Mouse (Mus musculus): ENCODE data around the gene Cdk18.
"Not testable (repeated sequence)": the region's sequence is repeated elsewhere in the genome, so short reads cannot be mapped to it uniquely, and the experiment has no call there.

The Cdk18 gene

DNA sequence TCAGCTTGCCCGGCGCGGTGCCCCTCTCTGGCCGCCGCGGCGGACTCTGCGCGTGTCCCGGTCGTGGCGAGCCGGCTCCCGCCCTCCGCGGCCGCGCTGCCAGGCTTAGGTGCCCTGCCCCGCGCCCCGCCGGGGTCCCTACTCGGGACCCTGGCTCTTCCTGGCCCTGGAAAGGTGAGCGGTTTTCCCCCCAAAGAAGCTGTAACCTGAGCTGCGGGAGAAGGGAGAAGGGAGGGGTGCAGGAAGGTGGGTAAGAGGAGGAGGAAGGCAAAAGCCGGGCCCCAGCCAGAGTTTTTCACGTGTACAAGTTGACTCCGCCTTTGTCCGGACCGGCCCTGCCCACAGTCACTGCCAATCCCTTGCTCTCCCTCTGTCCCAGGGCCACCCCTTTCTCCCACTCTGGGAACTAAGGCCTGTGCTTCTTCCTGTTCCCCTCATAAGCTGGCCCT lies at the start of gene Cdk18:
Gene Cdk18 (minus strand): TSS at position 269 of the 449 bp plus-strand sequence.
- DNase-seq (ENCODE audit: low read depth, low spot score): peak; percentile 68

DNA sequence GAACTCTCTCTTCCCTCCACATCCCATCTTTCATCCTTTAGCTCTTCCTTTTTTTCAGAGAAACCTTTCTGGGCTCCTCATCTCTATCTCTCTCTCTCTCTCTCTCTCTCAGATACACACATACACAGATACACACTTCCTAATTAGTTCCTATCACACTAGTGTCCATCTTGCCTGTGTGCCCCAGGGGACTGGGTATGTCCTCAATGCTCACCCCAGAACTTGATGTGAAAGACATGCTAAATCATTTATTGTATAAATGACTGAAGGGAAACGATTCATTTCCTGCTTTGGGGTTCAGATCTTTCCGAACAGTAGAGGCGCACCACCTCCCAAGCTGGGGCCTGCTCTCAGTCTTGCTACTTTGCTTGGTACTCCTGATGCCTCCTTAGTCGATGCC lies 49.7 kb upstream of the Cdk18 start:
- DNase-seq (ENCODE audit: low read depth, low spot score): no peak

DNA sequence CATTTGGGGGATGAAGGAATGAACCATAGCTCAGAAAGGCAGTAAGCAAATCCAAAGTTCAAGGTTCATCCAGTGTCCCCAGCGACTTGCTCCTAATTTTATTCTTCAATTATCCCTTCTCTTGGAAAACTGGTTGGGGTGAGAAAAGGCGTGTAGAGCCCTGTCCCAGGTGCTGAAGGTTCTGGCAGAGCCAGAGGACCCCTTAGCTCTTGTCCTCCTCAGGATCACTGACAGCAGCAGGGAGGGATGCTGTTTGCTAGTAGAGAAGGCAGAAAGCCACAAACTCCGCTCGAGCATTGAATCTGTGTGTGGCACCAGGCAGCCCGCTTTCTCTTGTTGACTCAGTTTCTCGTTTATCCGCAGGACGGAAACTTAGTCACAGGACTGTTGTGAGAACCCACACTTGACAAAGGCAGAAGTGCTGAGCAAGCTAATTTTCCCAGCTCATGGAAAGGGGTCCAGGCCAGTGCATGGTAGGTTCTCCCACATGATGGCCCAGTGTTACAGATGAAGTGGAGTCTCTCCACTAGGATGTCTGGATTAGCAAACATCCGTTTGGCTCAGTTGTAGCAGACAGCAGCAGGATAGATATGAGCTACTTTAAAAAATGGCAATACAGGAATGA lies 49.1 kb upstream of the Cdk18 start:
- no peak for DNase-seq (ENCODE audit: low read depth, low spot score)

DNA sequence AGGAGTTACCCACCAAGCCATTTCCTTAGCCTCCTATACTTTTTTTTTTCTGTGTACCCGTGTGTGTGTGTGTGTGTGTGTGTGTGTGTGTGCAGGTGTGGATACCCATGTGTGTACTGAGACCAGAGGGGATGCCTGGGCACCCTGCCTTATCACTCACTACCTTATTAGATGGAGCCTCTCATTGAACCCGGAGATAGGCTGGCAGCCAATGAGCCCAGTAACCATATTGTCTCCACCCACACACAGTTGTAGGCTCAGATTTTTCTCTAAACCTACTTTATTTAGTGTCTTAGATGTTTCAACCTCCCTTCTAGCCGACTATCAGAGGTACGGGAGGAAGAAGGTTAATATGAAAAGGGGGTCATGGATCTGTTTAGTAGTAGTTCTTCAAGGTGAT lies 46.8 kb upstream of the Cdk18 start:
- no peak for DNase-seq (ENCODE audit: low read depth, low spot score)

DNA sequence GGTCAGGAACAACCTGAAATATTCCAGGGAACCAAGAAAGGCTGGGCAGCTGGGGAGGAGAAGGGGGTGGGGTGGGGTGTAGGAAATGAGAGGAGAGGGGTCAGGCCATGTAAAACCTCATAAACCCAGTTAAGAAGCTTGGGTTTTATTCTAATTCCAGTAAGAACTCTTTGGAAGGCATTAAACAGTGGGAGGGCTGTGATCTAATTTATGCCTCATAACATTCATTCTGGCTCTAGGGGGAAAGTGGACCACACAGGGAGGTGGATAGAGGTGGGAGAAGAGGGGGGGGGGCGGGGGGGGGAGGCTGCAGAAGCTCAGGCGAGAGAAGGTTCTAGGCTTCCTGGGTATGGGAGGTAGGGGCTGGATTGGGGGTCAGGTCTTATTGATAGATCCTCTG lies 32.1 kb upstream of the Cdk18 start:
- DNase-seq (ENCODE audit: low read depth, low spot score): no peak

DNA sequence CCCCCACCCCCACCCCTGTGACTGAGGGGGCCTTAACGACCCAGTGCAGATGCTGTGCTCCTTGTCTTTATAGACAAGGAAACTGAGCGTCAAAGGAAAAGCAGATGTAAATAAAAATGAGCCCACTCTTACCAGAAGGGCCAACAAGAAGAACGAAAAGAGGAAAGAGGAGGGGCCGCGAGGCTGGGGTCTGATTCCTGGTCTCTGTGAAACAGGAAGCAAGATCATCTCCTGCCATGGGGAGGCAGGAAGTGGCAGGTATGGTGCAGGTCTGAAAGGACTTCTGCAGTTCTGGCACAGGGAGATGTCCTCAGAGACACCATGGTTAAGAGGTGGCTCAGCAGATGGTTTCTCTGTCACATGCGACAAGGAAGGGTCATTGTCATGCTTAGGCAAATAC lies 31.2 kb upstream of the Cdk18 start:
- no peak for DNase-seq (ENCODE audit: low read depth, low spot score)

DNA sequence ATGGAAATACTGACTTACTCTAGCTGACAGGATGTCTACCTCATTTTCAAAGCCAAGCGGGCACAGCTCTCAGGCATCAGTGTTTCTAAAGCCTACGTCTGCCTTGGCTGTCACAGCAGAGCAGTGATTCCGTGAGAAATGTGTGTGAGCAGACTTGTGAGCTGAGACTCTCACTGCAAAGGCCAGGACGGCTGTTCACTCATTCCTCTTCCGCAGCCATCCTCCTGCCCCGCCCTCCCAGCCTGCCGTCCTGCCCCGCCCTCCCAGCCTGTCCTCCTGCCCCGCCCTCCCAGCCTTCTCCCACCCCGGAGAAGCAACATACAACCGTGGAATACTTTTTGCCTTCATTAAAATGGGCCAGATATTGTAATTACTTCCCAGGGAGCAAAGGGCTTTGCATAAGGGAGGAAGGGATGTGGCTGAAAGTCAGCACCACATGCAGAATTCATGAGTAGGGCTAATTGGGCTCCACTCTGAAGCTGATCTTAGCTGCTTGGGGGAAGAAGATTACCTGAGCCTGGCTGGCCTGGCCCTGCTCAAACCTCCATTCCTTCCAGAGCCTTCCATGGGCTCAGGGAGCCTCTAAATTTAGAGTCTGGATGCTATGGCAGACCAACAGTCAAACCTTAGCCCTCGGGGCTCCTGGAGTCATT lies 28.8 kb upstream of the Cdk18 start:
- DNase-seq (ENCODE audit: low read depth, low spot score): no peak

DNA sequence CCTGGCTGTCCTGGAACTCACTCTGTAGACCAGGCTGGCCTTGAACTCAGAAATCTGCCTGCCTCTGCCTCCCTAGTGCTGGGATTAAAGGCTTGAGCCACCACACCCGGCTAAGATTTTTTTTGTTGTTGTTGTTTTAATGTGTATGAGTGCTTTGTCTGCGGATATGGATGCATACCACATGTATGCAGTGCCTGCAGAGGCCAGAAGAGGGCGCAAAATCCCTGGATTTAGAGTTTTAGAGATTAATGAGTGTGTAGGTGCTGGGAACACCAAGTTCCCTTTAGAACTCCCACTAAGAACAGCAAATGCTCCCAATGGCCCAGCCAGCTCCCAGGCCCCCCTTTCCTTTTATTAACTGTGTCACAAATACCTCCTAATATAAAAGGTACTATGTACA lies 26.4 kb upstream of the Cdk18 start:
- DNase-seq (ENCODE audit: low read depth, low spot score): no peak

DNA sequence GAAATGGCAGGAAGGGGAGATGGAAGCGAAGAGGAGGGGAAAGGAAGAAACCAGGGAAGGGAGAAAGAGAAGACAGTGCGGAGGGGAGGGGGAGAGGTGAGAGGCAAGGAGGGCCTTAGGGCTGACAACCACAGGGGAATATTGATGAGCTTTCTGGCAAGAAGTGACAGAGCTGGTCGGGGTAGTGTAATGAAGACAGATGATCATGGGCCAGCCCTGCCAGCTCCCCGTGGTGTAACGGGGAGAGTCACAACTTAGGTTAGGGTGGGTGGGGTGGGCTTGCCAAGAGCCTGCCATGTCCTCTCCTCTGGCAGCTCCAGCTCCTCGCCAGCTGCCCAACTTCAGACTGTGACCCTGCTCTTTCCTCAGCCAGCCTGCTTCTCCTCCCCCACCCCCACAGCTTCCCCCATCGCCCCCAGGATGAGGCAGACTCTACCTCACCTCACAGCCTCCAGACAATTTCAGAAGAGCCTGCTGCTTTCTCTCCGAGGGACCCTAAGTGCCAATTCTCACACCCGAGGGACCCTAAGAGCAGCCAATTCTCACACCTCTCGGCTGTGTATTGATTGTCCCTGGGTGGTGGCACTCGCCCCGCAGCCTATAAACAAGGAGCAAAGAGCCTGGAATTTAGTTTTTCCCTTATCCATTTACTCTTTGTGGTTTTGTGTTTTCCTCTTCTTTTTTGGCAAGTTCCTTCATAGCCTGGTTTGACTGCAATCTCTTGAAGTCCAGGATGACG lies 25.5 kb upstream of the Cdk18 start:
- peak; percentile 53 for DNase-seq (ENCODE audit: low read depth, low spot score)

DNA sequence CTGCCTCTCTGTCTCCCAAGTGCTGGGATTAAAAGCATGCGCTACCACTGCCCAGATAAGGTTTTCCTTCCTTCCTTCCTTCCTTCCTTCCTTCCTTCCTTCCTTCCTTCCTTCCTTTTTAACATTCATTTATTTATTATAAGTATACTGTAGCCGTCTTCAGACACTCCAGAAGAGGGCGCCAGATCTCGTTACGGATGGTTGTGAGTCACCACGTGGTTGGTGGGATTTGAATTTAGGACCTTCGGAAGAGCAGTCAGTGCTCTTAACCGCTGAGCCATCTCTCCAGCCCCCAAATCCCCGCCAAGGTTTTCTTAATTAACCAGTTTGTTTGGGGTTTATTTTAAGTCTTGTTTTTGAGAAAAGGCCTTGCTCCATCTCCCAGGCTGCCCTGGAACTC lies 23.1 kb upstream of the Cdk18 start:
- not testable (repeated sequence) for DNase-seq (ENCODE audit: low read depth, low spot score)

DNA sequence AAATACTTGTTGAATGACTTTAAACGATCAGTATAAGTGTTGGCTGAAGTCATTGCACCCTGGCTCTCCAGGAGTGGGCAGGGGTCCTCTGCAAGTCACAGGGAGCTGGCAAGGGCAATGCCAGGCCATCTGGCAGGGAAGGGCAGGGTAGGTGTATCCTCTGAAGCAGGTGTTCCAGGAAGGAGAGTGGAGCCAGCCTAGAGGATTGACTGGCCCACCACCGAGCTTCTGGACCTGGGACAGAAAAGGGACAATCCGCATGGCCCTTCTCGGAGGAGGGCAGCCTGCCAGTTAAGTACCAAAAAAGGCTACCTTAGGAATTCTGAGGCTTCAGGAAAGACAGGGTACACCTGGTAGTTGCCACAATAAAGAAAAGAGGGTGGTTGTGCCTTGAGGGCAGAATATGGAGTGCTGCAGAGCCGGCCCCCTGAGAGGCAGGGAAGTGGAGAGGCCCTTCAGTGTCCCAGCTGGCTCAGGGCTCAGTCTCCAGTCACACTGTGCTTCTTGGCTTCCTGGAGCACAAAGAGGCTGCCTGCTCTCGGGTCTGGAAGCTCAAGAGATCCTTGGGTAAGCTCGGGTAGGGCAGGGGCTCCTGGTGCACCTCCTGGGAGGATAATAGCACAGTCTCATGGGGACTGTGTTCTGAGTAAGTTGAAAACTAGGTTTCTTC lies 21.9 kb upstream of the Cdk18 start:
- no peak for DNase-seq (ENCODE audit: low read depth, low spot score)

DNA sequence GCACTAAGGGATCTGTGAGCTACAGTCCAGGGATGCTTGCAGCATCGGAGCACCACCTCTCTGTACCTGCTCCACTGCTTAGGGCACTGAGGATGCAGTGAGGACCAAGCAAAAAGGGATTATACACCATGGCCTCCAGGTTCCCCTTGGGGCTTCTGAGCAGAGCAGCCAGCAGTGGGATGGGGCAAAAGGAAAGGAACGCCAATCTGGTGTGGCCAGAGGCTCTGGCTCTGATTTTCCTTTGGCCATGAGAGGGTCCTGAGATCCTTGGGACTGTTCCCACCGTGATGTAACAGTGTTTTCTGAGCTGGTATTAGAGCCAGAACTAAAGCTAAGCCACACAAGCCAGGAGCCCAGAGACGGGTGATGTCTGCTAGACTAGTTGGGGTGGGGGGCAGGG lies 20.2 kb upstream of the Cdk18 start:
- no peak for DNase-seq (ENCODE audit: low read depth, low spot score)

DNA sequence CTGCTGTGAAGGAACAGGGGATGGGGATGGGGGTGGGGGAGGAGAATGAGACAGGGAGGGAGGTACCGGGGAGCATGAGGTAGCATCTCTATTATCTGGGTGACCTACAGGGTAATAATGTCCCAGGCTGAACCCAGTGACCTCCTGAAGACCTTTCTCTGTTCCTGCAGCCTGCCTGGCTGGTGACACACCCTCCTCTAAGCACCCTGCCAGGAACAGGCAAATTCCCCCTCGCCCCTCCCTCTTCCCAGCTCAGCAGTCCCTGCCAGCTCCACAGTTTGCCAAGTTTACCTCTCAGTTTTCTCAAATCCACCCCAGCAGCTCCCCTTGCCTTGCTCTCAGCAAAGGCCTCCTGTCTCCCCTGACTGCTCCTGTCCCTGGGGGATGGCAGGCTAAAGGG lies 19.3 kb upstream of the Cdk18 start:
- DNase-seq (ENCODE audit: low read depth, low spot score): no peak

DNA sequence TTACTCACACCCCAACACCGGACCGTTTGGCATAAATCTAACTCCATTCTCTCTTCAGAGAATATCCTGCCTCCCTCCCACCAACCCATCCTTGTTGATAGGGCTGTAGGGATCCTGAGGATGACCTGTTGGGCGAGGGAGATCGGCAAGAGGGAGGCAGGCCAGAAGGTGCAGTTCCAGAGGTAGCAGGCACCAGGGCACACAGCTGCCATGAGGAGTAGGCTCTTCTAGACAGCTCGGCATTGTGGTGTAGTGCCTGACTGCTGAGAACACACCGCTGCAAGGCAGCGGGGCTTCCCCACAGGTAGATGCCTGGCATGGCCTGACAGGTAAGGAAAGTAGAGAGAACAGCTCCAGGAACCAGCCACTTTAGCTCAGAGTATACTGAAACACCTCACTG lies 18.3 kb upstream of the Cdk18 start:
- DNase-seq (ENCODE audit: low read depth, low spot score): no peak

DNA sequence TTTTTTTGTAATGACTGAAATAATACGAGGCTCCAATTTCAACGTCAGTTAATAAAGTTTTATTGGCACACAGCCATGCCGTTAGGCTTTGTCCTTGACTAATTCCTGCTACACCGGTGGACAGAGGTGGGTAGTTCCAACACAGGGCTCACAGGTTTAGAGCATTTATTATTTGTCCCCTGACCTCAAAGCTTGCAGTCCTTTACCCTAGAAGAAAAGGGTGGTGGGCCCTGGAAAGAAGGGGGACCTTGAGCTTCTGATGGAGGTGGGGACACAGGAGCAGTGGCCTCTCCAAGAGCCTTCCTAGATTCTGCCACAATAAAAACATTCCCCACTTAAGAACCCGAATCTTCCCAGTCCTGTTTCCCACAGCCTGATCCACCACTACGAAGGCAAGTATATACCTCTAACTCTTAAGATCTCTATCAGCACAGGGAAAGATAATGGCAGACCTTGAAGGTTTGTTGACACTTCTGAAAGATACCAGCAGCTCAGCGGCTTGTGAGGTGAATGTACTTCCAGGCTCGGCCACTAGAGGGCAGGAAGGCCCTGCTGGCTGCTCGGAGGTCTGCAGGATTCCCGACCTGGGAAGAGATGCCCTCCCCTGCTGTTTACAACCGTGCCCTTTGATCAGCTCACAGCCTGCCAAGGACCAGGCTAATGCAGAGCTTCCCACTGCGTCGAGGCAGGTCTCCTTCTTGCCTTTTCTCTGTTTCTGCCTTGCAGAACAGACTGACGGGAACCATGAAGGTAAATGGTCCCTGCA lies 17.7 kb upstream of the Cdk18 start:
- DNase-seq (ENCODE audit: low read depth, low spot score): peak; percentile 92

DNA sequence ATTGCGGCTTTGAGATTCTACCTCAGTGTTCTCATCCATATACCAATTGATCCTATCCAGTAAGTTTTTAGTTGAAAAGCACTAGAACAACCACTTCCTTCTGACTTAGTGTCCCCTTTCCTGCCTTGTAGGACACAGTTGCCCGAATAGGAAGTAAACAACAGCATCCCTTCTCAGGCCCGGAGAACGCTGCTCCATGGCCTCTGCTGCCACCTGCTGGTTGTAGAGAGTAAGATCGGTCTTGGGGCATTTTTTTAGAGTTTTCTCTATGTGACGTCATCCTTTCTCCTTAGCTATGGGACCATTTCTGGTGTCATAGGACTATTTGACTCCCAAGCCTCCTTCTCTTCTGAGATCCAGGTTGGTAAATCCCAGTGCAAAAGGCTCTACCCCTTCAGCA lies 16.3 kb upstream of the Cdk18 start:
- DNase-seq (ENCODE audit: low read depth, low spot score): peak; percentile 90

DNA sequence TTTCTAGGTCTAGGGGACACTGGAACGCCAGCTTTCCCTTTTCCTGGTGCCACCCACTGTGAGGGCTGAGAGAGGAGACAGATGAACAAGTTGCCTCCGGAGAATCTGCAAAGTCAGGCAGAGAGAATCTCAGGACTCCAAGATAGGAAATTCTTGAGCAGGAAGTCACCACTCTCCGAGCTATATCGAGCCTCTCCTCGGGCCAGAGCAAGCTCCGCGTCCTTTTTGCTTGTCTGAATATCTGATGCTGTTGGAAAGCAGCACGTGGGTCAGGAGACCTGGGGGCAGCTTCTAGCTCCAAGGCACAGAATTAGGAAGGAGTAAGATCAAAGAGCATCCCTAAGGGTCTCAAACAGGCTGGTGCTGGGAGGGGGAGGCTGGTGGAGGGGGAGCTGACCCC lies 14.2 kb upstream of the Cdk18 start:
- DNase-seq (ENCODE audit: low read depth, low spot score): no peak

DNA sequence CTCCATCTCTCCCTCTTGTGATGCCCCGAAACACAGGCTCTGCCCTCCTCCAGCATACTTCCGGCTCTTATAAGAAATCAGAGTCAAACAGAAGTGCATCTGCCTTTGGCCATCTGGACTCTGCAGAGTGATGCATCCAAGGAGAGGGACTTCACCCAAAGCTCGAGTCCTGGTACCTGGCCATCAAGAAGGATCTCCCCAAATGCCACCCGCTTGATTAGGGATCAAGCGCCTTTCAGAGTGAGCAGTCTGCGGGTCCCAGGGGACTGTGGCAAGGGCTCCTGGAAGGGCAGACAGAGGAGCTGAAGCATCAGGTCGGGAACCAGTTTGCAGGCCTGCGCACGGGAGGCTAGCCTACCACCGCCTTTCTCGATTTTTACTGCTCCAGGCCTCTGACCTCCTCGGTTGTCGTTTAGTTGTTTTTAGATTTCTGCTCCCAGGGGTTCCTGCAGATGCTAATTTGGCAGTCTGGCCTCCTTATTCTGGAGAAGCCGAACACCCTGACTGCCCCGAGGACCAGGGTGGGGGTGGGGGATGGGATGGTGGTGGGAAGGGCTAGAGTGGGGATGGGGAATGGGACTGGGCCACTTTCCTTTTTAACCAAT lies 13.7 kb upstream of the Cdk18 start:
- no peak for DNase-seq (ENCODE audit: low read depth, low spot score)

DNA sequence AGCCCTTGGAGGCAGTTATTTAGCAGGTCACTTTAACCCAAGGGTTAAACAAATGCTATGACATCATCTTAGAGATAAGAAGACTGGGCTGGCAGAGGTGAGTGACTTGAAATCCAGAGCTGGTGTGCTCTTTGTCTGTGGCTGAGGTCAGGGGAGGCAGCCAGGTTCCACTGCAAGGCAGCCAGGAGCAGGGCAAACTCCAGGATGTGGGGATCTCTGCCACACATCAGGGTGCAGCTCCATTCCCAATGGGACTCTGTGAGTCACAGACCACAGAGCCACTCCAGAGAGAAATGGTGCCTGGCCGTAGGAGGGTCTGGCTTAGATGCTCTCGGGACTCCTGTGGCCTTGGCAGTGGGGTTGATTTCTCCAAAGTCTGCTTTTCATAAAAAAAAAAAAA lies 12.4 kb upstream of the Cdk18 start:
- DNase-seq (ENCODE audit: low read depth, low spot score): no peak

DNA sequence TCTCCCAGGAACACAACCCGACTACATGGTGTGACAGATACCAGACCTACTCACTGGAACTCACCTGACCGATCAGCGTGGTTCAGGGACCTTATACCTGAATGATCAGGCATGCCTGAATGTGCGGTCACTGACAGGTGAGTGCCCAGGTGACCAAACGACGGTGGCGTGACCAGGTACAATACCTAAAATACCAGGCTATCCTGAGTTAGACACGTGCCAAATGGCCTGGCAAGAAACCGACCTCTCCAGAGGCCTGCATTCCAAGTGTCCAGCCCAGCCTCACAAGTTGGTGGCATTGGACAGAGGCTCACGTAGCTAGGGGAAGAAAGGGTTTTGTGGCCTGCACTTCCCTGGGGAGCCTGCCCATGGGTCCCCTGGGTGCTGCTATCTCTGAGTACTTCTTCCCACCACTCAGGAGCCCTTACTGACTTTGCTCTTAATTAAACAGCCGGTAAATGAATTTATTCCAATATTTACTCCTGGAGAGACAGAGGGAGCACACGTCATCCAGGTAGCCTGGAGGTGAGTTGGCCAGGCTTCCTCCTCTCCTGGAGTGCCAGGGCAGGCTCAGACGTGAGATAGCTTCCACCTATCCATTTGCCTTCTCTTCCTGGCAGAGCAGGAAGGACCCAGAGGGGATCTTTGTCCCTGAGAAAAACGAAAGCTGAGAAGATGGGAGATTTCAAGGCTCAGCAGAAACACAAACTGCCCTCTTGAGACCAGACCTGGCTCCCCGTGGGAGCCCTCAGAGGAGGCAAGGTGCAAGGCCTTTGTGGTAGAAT lies 11.5 kb upstream of the Cdk18 start:
- DNase-seq (ENCODE audit: low read depth, low spot score): no peak

Data from mesoderm, embryonic 11.5 days (tissue).